Mouse (Mus musculus) ES-E14 (cell line): ENCODE data around the gene Efna2. TPM values are rescaled to one million over a fixed set of nuclear protein-coding genes. Genes with fewer than 3 reads are reported as not detected.
"Not testable (repeated sequence)": the region's sequence is repeated elsewhere in the genome, so short reads cannot be mapped to it uniquely, and the experiment has no call there.

Source experiments
- DNase-seq: peaks from one replicate; pipeline ENCODE4 v3.0.0-alpha.2; 2013; ENCODE audit warnings: low read depth, low spot score
- H3K27ac ChIP-seq: 2 replicates; pipeline ENCODE4 v1.5.1; 2012; ENCODE audit warnings: low read depth, mild to moderate bottlenecking, low read length, moderate library complexity, mixed read lengths; ENCODE audit not compliant: poor library complexity, insufficient read depth, severe bottlenecking
- H3K36me3 ChIP-seq: 2 replicates; pipeline ENCODE4 v1.6.1; 2012; ENCODE audit warnings: mild to moderate bottlenecking, low read length, moderate library complexity, mixed read lengths; ENCODE audit not compliant: control insufficient read depth, poor library complexity, insufficient read depth, severe bottlenecking
- H3K4me1 ChIP-seq, 2 experiments: fragments of 150-350 bp in 1 of 2; sonication (generic) in 1 of 2; 2 replicates each; pipeline ENCODE4 v1.6.1; 2012; ENCODE audit warnings: low read length in 2 of 2, mild to moderate bottlenecking in 1 of 2, mixed read lengths in 1 of 2; ENCODE audit not compliant: control insufficient read depth in 2 of 2, insufficient read depth in 2 of 2, poor library complexity in 1 of 2
- H3K4me3 ChIP-seq, 2 experiments: fragments of 150-350 bp in 1 of 2; sonication (generic) in 1 of 2; 2 replicates each; pipeline ENCODE4 v1.5.1; 2012; ENCODE audit warnings: low read length in 2 of 2, low read depth in 1 of 2, mild to moderate bottlenecking in 1 of 2, mixed read lengths in 1 of 2; ENCODE audit not compliant: insufficient read depth in 1 of 2, poor library complexity in 1 of 2, severe bottlenecking in 1 of 2
- H3K9ac ChIP-seq: 2 replicates; pipeline ENCODE4 v1.6.1; 2012; ENCODE audit warnings: low read depth, mild to moderate bottlenecking, low read length, mixed read lengths; ENCODE audit not compliant: poor library complexity, insufficient read depth, severe bottlenecking
- H3K9me3 ChIP-seq: fragments of 150-350 bp; sonication (generic); 2 replicates; pipeline ENCODE4 v1.6.1; 2012; ENCODE audit warnings: low read depth, mild to moderate bottlenecking, low read length; ENCODE audit not compliant: control insufficient read depth, insufficient read depth
- CHD2 ChIP-seq: IDR thresholded peaks from 2 replicates; pipeline ENCODE4 v1.6.1; 2014; ENCODE audit warnings: mild to moderate bottlenecking, low read depth, low read length, inconsistent platforms
- HCFC1 ChIP-seq: IDR thresholded peaks from 2 replicates; pipeline ENCODE4 v1.6.1; 2012; ENCODE audit warnings: low read length, inconsistent platforms, borderline replicate concordance; ENCODE audit not compliant: insufficient read depth
- MAFK ChIP-seq: IDR thresholded peaks from 2 replicates; pipeline ENCODE4 v1.6.1; 2014; ENCODE audit warnings: mild to moderate bottlenecking, low read depth, low read length, inconsistent platforms; ENCODE audit not compliant: insufficient read depth
- ZC3H11A ChIP-seq: IDR thresholded peaks from 2 replicates; pipeline ENCODE4 v1.6.1; 2012; ENCODE audit warnings: low read depth, mild to moderate bottlenecking, inconsistent platforms, low read length, borderline replicate concordance
- ZNF384 ChIP-seq: IDR thresholded peaks from 2 replicates; pipeline ENCODE4 v1.6.1; 2012; ENCODE audit warnings: low read depth, low read length, inconsistent platforms
- in situ Hi-C, 2 experiments: fragments of 600-800 bp; cut with MboI; formaldehyde crosslinking; loops; one replicate each; pipeline ENCODE4 v1.15.1; 2025; ENCODE audit warnings: low sequenced_read_pairs in 2 of 2, inconsistent platforms in 1 of 2; ENCODE audit not compliant: unreplicated experiment in 2 of 2
- total RNA-seq: library from RNA; depleted of rRNA; stranded (reverse); fragments of 300-350 nt; gene quantifications from 2 replicates; pipeline ENCODE4 v1.2.3, GENCODE M21; 2012

The Efna2 gene
- total RNA-seq, 1 experiment: 2.7 TPM

DNA sequence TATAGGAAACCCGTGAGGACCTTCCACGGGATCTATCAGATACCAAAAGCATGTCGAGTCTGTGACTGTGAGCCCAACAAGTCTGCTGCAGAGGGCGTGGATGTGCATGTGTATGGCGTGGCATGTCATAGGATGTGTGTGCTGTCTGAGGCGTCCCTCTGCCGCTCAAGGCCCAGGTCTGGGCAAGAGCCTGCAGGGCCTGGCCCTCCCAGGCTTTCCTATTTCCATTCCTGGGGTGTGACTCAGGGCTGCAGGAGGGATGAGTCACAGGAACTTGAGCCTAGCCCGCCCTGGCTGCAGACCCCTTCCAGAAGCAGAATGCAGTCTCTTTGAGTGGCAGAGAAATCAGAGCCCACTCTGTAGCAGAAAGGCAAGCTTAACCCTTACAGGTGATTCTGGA lies 15.6 kb upstream of the Efna2 start:
- peaks cover 11 to 39% of the 10 kb centered on the region in 2 experiments for H3K4me1 ChIP-seq
- H3K4me3 ChIP-seq: no peak overlapping the region
- H3K36me3 ChIP-seq: no peaks in the 10 kb centered on the region
- TF ChIP-seq HCFC1 (no peak), ZNF384 (peak; percentile 53; the same call in 1 of the 2 replicates)
- no peaks in the 10 kb centered on the region for H3K9me3 ChIP-seq
- in situ Hi-C loops: no loop called here
- no peak for DNase-seq
- H3K9ac ChIP-seq: no peak overlapping the region
- no peak overlapping the region for H3K27ac ChIP-seq

DNA sequence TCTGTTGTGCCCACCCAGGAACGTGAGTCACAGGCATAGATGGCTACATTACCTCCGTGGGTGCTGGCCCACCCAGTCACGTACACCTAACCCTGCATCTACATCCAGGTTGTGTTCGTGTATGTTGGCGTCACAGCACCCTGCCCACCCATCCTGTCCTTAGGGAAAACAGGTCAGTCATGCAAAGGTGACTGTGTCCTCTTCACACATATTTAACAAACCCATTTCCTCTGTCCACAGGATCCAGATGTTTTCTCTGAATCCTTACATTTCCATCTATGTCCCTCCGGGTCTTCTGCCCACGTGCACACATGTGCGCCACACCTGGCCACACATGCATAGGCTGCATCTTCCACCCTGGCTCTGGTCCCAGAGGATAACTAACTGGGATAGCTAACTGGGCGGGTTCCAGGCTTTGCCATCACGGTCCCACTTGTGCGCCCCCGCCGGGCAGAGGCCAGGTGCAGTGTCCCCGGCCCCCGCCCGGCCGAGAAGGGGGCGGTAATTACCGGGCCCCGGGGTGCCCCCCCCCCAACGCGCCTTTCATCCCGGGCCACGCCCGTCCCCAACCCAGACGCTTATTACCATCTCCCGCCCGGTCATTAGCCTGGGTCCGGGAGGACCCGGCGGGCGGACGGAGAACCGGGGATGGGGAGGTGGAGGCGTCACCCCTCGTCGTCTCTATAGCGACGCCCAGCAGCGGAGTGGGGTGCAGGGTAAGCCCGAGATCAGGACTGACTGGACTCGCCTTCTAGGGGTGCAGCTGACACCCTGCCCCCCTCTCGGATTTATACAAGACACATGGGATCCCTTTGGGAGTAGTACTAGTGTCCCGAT lies 14.9 kb upstream of the Efna2 start:
- H3K4me1 ChIP-seq: peaks cover 11 to 33% of the 10 kb centered on the region in 2 experiments
- peak overlapping the region; percentile 20 to 44; a peak in 2 of 4 replicates for H3K4me3 ChIP-seq
- H3K9ac ChIP-seq: no peak overlapping the region
- TF ChIP-seq ZC3H11A: no peak
- TF ChIP-seq MAFK: no peak
- TF ChIP-seq ZNF384: no peak
- no peak for TF ChIP-seq CHD2
- TF ChIP-seq HCFC1: no peak
- in situ Hi-C loops: no loop called here
- no peak overlapping the region for H3K27ac ChIP-seq
- no peak for DNase-seq
- H3K9me3 ChIP-seq: no peaks in the 10 kb centered on the region
- no peaks in the 10 kb centered on the region for H3K36me3 ChIP-seq

DNA sequence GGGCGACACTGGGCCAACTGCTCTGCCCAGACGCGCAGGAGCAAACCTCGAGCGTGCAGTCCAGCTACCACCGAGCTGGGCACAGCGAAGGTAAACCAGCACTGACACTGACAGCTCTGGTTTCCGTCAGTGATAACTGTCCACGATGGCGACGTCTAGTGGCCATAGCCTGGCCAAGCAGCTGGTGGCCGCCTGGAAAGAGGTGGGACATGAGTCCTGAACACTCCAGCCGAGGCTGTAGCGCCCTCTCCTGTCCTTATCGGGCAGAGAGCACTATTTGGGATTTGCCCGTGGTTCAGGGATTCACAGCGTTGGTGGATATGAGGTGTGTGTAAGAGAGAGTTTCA lies 14.3 kb upstream of the Efna2 start:
- Histone ChIP-seq H3K27ac (no peak overlapping the region), H3K9ac (no peak overlapping the region)
- in situ Hi-C loops: no loop called here

DNA sequence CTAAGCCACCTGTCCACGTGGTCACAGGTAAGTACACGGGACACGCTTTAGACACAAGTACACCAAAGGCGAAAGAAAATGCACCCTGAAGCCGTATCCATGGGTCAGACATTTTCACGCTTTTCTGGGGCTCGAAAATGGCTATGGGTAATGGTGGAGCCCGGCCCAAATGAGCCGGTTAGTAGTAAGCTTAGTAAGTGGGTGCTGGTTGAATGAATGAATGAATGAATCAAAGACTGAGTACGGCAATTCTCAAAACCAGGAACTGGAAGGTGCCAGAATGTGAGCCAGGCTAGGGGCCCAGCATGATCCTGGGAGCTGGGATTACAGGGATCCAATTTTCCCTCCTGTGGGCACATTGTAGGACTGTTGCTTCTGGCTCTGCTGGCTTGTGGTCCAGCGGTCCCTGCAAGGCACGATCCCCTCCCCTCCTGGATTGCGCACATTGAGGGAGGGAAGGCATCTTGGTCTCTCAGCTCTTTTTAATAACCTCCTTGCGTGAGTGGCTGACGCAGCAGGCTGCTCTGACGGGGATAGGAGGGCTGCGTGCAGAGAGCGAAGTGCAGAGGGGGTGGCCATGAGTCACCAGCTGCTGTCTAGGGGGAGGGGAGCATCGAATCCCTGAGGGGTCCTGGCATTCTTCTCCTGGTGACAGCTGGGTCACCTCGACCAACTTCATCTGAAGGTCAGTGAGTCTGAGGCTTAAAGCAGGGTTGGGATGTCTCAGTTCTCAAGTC lies 13.7 kb upstream of the Efna2 start, which contains the start of gene Cirbp:
TSS of gene Cirbp (plus strand) at position 594 of the 737 bp plus-strand sequence.
- DNase-seq: no peak
- peaks cover 11 to 38% of the 10 kb centered on the region in 2 experiments for H3K4me1 ChIP-seq
- H3K9ac ChIP-seq: no peak within 1 kb of the TSS
- H3K27ac ChIP-seq: no peak within 1 kb of the TSS
- in situ Hi-C loops: no loop called here
- H3K36me3 ChIP-seq: peaks cover 10% of the 10 kb centered on the region
- H3K9me3 ChIP-seq: no peaks in the 10 kb centered on the region
- peak within 1 kb of the TSS; percentile 20 to 44; a peak in 2 of 4 replicates for H3K4me3 ChIP-seq
- TF ChIP-seq MAFK (no peak), ZNF384 (no peak), ZC3H11A (no peak), CHD2 (no peak), HCFC1 (no peak)

More for the DNA sequence above, 14.3 kb upstream of the Efna2 start:
- H3K4me3 ChIP-seq: peak overlapping the region; percentile 20 to 44; a peak in 2 of 4 replicates
- H3K9me3 ChIP-seq: no peaks in the 10 kb centered on the region
- peaks cover 11 to 32% of the 10 kb centered on the region in 2 experiments for H3K4me1 ChIP-seq
- DNase-seq: peak; percentile 85
- H3K36me3 ChIP-seq: peaks cover 4% of the 10 kb centered on the region
- TF ChIP-seq HCFC1 (peak; percentile 69; the same call in 1 of the 2 replicates), ZC3H11A (peak; percentile 98), ZNF384 (0 out of 2 replicates have a peak, but pooled peaks have one; percentile 23), MAFK (0 out of 2 replicates have a peak, but pooled peaks have one; percentile 9), CHD2 (no peak)

DNA sequence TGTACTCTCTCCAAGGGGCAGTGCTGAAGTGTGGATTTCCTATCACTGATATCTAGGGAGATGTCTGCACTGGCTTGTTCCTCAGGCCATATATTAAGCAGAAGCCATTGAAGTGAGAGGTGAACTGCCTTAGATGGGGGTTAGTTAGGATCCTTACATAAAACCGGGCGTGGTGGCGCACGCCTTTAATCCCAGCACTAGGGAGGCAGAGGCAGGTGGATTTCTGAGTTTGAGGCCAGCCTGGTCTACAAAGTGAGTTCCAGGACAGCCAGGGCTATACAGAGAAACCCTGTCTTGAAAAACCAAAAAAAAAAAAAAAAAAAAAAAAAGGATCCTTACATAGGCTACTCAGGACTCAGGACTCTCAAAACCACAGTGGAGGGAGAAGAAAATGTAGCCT lies 13.1 kb upstream of the Efna2 start:
- H3K9me3 ChIP-seq, H3K27ac ChIP-seq, H3K4me3 ChIP-seq, H3K9ac ChIP-seq, DNase-seq, in situ Hi-C loops: not testable (repeated sequence)
- Histone ChIP-seq H3K36me3 (peaks cover 14% of the 10 kb centered on the region), H3K4me1 (peaks cover 13 to 41% of the 10 kb centered on the region in 2 experiments)
